Mouse (Mus musculus) cerebellum, postnatal 36 days (tissue): ENCODE results near the gene Dlg4.

Experiments
- DNase-seq, 2 experiments: peaks; one replicate each; pipeline ENCODE4 v3.0.0; 2021 to 2022; ENCODE audit warnings: mixed read lengths in 2 of 2

Dlg4 gene

DNA sequence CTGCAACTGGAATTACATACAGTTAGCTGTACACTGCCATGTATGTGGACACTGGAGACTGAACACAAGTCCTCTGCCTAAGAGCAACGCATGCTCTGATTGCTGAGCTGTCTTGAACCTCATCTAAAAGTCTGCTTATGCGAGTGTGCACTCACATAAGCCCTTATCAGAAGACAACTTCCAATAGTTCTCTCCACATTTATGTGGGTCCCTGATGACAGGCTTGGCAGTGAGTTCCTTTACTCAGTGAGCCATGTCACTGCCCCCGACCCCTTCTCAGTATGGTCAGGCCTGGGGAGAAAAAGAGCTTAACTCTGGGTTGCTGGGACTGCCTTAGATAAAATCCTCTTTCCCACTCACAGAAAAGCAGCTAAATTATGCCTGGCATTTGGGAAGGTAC, at the start of gene Dlg4:
Gene Dlg4, plus strand, starts transcription at position 274 of the 400 bp plus-strand sequence.
- no peak for DNase-seq

- no peak for DNase-seq
These were observed 47.9 kb upstream of the Dlg4 start for GRCm38 (mm10) chr11:69968793-69969192.

DNA sequence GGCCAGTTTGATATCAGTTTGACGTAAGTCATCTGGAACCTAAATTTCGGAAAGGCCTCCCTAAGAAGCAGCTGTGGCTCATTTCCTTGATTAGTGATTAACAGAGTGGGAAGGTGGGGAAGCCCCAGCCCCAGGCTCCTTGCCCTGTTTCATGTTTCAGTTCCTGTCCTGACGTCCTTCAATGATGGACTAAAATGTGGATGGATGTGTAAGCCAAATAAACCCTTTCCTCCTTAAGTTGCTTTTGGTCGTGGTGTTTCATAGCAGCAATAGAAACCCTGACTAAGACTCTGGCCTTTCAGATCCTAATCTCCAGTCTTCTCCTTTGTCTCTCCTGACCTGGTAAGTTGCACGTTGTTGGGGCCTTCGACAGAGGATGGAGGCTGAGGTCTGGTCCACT, 46.5 kb upstream of the Dlg4 start:
- DNase-seq: no peak

DNA sequence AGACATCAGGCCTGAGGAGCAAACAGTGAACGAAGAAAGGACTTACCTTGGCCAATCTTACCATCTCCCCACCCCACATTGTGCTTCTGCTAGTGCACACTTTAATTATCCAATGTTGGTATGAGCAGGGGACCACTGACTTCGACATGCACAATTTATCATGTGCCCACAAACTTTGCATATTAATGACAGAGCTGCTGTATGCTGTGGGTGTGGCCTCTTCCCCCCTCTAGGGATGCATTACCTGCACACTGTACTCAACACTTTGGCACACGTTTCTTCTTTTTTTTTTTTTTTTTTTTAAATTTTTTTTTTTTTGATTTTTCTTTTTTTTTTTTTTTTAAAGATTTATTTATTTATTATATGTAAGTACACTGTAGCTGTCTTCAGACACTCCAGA, 46.0 kb upstream of the Dlg4 start:
- no peak for DNase-seq

DNA sequence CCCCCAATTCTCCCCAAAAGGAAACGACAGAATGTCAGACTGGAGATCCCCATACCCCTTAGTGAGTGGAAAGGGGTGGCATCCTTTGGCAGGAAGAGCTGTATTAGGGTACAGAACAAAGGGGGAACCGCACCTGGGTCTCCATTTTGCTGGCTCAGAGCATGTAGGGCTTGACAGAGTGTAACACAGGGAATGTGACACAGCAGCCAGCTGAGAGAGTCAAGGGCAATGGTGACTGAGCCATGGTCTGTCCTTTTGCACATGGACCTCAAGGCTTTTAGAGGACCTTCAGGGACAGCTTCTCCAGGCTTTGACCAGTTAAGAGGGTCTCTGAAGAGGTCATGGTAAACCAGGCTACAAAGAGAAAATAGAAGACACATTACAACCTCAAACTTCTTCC, 41.8 kb upstream of the Dlg4 start:
- no peak for DNase-seq

DNA sequence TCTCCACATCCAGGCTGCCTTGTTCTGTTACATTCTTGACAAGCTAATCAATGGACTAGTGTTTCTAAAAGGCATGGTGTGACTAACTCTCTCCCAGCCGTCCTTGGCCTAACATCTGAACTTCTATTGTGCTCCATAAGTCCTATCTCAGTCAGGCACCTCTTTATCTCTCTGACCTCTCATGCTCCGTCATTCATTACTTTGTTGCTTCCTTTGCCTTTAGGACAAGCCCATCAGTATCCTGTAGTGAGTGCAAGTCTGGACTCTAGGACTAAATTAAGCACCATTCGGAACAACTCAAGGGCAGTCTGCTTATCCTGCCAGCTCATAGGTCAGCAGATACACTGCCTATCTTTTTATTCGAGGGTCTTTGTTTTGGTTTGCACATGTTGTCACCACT, 40.5 kb upstream of the Dlg4 start:
- no peak for DNase-seq

- DNase-seq: no peak
These were observed 36.9 kb upstream of the Dlg4 start for GRCm38 (mm10) chr11:69979827-69980195.

DNA sequence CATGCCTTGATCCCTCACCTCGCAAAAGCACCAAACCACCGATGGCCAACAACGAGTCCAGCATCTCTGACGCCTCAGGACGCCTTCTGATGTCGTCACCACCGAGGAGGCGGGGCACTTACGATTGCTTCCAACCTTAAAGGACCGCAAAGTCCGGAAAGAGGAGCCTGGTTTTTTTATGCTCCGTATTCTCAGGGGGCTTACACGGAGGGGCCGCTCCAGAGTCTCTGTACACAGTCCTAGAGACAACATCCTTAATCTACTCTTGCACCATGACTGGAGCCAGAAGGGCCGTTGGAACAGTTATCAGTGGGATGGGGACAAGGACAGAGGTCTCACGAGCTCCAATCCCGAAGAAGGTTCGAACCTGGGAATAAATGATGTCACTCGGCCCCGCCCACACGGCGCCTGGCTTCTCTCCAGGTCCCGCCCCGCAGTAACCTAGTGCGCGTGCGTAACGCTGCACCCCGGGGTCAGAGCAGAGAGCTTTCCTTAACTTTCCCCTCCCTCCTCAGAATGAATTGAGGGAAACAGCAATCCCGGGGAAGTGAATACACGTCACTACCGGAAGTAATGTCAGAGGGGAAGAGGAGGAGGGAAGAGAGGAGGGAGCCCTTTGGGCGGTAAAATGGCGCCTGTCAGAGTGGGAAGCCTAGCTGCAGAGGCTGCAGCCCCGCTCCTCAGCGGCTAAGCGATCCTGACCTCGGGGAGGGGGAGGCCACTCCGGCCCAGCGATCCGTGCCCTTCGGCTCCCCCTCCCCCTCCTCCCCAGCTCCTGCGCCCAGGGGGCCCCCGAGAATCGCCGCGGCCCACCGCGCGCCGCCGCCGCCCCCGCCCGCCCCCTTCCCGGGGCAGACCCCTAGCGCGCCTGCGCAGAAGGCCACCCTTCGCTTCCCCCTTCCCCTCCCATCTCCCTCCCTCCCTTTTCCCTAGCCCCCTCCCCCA, 36.3 kb upstream of the Dlg4 start:
- peak; percentile 98 to 99 for DNase-seq

DNA sequence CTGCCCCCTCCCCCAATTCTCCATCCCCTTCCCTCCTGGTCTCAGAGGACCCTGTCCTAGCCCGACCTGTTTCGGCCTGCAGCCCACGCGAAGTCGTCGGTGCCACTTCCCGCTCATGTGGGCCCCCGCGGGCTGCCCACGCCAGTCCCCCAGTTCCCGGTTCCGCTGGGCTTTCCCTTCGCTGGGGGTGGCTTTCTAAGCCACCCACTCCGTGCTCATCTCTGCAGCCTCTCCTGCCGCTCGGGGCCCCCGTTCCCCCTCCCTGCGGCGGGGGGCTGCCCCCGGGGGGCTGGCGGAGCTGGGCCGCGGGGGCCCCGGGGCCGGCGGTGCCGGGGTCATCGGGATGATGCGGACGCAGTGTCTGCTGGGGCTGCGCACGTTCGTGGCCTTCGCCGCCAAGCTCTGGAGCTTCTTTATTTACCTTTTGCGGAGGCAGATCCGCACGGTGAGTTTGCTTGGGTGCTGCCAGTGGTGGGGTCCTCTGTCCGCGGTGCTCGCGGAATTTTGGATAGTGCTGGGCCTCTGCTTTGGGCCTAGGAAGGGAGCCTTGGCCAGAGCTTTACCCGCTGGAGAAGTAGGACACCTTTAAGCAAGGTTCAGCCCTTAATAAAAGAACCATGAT, 35.5 kb upstream of the Dlg4 start, which contains the start of gene Ctdnep1:
Gene Ctdnep1, plus strand, starts transcription at position 16 of the 622 bp plus-strand sequence.
- DNase-seq: no peak

DNA sequence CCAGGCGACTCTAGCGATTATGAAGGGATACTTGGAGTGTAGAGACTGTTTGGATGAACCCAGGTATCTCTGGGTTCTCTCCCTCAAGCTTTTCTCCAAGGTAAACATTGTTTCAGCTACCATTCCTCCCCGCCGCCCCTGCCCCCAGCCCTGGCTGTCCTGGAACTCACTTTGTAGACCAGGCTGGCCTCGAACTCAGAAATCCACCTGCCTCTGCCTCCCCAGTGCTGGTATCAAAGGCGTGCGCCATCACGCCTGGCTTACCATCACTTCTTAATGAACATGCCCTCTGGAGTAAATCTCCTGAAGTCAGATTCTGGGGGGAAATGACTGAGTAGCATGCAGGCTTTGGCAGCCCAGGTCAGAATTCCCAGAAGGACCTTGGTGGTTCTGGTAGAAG, 34.5 kb upstream of the Dlg4 start, which contains the start of gene Elp5:
Gene Elp5, minus strand, starts transcription at position 293 of the 400 bp plus-strand sequence.
- DNase-seq: no peak

- no peak for DNase-seq
These were observed 33.9 kb upstream of the Dlg4 start for GRCm38 (mm10) chr11:69982877-69983276.

- no peak for DNase-seq
These were observed 33.4 kb upstream of the Dlg4 start for GRCm38 (mm10) chr11:69983377-69983776.

GRCm38 (mm10) chr11:69984431-69984830, 32.3 kb upstream of the Dlg4 start:
- no peak for DNase-seq

GRCm38 (mm10) chr11:69989949-69990348, 26.8 kb upstream of the Dlg4 start:
- DNase-seq: no peak

DNA sequence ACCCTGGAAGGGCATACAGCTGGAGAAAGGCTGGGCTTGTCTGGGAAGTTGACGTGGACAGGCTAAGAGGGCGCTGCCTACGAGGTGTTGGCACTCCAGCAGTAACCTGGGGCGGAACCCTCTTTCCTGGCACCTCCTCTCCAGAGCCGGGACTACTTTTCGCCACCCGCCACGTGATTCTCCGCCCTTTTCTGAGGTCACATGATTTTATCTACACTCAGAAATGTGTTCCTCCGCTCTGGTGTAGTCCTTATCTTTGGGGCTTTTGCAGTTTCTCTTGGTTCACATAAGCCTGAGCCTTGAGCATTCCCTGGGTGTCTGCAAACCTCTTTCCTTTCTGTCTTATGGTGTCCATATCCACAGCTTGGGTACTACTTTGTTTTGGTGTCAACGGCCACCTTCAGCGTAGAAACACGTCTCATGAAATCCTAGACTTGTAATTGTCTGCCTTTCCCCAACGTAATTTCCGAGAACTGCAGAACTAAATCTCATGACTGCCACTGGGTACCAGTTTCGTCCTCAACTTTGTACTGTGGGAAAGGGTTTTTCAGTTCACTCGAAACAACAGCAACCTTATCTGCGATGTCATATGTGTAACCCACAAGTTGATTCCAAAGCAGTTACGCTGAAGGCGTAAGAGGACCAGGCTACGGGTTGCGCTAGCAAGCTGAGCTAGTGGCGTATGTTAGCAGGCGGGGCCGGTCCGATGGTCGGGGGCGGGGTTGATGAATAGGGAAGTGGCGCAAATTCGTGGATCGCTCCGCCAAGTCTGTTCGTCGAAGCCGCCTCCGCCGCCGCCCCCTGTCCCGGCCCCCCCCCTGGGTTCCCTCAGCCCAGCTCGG, 25.7 kb upstream of the Dlg4 start, which contains the start of gene Gabarap:
Gene Gabarap, plus strand, starts transcription at position 294 of the 842 bp plus-strand sequence.
- peak; percentile 96 for DNase-seq

DNA sequence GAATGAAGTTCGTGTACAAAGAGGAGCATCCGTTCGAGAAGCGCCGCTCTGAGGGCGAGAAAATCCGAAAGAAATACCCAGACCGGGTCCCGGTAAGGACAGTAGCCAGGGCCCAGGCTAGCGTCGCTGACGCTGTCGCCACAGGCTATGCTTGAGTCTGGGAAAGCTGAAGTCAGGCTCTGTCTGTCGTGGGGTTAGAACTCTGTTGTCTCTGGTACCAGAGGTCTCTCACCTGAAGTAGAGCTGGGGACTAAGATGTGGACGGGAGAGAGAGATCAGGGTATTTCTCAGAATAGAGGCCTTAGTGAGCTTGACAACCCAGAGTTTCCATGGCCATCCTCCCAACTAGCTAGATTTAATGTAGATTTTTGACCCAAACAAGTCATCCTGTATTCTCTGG, 25.0 kb upstream of the Dlg4 start:
- no peak for DNase-seq

DNA sequence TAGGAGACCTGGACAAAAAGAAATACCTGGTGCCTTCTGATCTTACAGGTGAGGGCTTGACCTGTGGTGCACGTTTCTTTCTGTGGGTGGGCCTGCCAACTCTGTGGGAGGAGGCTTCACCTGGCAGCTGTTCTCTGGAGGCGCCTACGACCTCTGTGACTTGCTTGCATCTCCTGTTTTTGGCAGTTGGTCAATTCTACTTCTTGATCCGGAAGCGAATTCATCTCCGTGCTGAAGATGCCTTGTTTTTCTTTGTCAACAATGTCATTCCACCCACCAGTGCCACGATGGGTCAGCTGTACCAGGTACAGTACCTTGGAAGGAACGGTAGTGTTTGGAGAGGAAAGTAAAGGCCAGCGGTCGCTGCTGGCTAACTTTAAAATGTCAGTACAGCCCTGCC, 24.3 kb upstream of the Dlg4 start:
- no peak for DNase-seq

DNA sequence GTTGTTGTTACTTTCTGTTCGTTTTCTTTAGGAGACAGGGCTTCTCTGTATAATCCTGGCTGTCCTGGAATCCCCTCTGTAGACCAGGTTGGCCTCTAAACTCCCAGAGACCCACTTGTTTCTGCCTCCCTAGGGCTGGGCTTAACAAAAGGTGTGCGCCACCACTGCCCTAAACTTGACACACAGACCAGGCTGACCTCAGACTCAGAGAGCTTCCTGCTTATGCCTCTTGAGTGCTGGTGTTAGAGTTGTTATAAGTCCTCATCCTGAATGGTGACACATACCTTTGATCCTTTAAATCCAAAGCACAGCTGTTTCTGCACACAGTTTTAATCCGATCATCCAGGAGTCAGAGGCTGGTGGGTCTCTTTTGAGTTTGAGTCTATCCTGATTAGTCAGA, 23.8 kb upstream of the Dlg4 start:
- no peak for DNase-seq

GRCm38 (mm10) chr11:69994401-69995090, 22.2 kb upstream of the Dlg4 start:
- DNase-seq: no peak

DNA sequence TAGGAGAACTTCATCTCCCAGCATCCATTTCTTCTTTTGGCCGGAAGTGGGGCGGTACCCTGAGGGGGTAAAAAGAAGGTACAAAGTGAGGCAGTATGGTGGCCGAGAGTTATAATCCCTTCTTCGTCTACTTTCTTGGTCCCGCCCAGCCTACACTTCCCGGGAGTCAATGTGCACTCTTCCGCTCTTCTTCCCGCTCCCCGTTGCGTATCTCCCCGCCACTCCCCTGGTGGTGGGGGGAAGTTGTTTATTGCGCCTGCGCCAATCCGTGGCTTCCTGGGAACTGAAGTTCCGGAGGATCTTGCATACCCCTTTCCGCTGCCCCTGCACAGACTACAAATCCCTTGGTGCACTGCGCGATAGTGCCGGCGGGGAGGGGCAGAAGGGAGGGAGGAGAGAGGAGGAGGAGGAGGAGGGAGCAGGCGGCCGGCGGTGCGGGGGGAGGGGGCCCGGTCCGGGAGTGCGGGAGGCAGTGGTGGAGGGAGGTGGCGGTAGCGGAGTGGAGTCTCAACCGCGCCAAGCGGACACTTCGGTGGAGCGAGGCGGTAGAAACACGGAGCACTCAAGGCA, 21.3 kb upstream of the Dlg4 start, which contains the start of gene Phf23:
Gene Phf23, plus strand, starts transcription at position 387 of the 570 bp plus-strand sequence.
- peak; percentile 91 to 96 for DNase-seq

DNA sequence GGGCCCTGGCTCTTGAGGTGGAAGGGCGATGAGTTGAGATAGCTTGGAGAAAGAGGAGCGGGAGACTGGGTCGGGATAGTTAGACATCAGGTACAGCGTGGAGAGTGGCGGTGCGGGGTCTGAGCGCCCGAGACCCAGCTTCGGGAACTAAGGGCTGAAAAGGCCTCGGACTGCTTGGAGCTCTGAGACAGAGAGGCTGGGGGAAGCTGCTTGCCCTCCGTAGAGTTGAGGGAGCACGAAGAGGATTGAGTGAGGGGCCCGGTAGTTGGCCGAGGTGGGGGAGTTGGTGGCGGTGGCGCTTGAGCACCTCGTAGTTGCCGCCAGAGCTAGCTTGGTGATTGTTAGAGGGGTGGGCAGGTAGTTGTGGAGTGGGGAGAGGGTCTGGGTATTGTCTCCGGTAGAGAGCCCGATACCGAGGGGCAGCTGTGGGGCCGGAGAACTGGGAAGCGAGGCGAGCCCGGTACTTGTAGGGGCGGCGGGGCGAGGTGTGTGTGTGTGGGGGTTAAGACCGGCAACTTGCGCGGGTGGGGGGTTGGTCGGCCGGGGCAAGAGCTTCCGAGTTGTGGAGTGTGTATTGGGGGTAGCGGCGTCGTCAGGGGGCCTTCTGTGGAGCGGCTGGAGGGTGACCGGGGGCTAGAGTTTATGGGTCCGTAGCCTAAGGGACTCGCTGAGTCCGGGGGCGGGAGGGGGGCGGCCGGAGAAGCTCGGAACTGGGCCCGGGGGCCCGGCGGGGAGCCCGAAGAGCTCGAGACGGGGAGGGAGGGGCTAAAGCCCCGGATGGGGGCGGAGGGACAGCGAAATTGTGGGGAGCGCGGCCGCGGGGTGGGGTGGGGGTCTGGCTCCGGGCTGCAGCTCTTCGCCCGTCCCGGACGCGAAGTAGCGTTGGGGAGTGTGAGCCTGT, 20.3 kb upstream of the Dlg4 start:
- DNase-seq: peak in 1 of 2 experiments; percentile 56
